Comparison of ENCODE assay signal across 8 mouse cellular contexts in the genomic region with DNA sequence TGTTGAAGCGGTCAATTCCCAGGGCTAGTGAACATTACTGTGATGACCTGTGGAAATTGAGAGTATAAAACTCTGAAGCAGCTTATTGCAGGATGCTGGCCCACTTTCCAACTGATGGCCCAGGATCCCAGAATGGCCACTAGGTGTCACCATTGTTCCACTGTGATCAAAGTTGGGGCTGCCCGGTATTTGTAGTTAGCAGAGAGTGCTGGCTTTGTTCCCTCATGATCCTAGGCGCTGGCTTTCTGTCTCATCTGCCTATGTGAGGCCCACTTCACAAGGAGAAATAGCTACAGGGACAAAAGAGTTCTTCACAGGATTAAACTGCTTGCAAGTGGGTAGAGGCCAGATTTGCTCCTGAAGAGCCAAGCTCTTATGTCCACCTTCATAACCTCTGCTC. TPM values are rescaled to one million over a fixed set of nuclear protein-coding genes. Genes with fewer than 3 reads are reported as not detected.
DNase-seq lines count a peak whose midpoint lies in the region; ATAC-seq lines count a peak whose summit lies in the region.

No protein-coding gene starts in this region.

- peak; percentile 91 for ATAC-seq in common myeloid progenitor, adult 5-6 weeks (replicated peaks; ENCODE audit: low read depth, poor library complexity, severe bottlenecking)
- peak; percentile 92 for ATAC-seq in inflammation-experienced regulatory T-cells, adult 6 months
- peak; percentile 89 for ATAC-seq in megakaryocyte-erythroid progenitor cell, adult 5-6 weeks (replicated peaks; ENCODE audit: low FRiP score, low TSS enrichment, poor library complexity, severe bottlenecking)

- DNase-seq in adipocyte (ENCODE audit: low spot score): peak; percentile 87
- DNase-seq in gastrocnemius, postnatal 10 days: peak; percentile 77
- DNase-seq in left cerebral cortex, adult 8-10 months (ENCODE audit: low spot score in 2 of 2): peak; percentile 46 to 65
- DNase-seq in right cerebral cortex, postnatal 14 days: peak; percentile 71
- peak; percentile 69 to 83 for DNase-seq in urinary bladder, postnatal 36 days (ENCODE audit: low spot score in 2 of 2)

RNA-seq across cellular contexts. Expression of a gene that starts 7.0 kb away (rescaled TPM):
- 16.2 and 32.3 TPM in 2 replicates for total RNA-seq in common myeloid progenitor, adult 5-6 weeks (2017)
- total RNA-seq in gastrocnemius, postnatal 10 days (2021): 10 to 100 TPM in 1 of 2 experiments, 1 to 10 TPM in 1; 8.8 to 10.7 TPM
- 10 to 100 TPM in 1 of 3 experiments, 1 to 10 TPM in 2; 3.7 to 34.5 (median 6.7) TPM for polyA plus RNA-seq in inflammation-experienced regulatory T-cells, adult 6 months (2017; shearing (Covaris generic))
- 10 to 100 TPM; 24.4 to 29.1 (median 25.8) TPM for total RNA-seq in left cerebral cortex, adult 8-10 months (2022)
- total RNA-seq in megakaryocyte-erythroid progenitor cell, adult 5-6 weeks (2014; fragmentation: Nextera tagmentation): 29.6 and 48.0 TPM in 2 replicates
- 15.4 and 26.2 TPM in 2 replicates for total RNA-seq in megakaryocyte-erythroid progenitor cell, adult 5-6 weeks (2017)

RNA-seq across cellular contexts. Expression of a gene that starts 17.9 kb away (rescaled TPM):
- total RNA-seq in common myeloid progenitor, adult 5-6 weeks (2017): not detected in 2 replicates
- under 1 TPM; 0.63 to 0.97 TPM for total RNA-seq in gastrocnemius, postnatal 10 days (2021)
- polyA plus RNA-seq in inflammation-experienced regulatory T-cells, adult 6 months (2017; shearing (Covaris generic)): under 1 TPM in 1 of 3 experiments, not detected in 2; 0.73 TPM
- total RNA-seq in left cerebral cortex, adult 8-10 months (2022): 10 to 100 TPM in 3 of 4 experiments, 1 to 10 TPM in 1; 8.3 to 14.0 (median 11.0) TPM
- total RNA-seq in megakaryocyte-erythroid progenitor cell, adult 5-6 weeks (2014; fragmentation: Nextera tagmentation): not detected in 2 replicates
- not detected in 2 replicates for total RNA-seq in megakaryocyte-erythroid progenitor cell, adult 5-6 weeks (2017)

RNA-seq across cellular contexts. Expression of a gene that starts 22.1 kb away (rescaled TPM):
- 47.9 and 56.8 TPM in 2 replicates for total RNA-seq in common myeloid progenitor, adult 5-6 weeks (2017)
- 10 to 100 TPM; 27.1 to 31.3 TPM for total RNA-seq in gastrocnemius, postnatal 10 days (2021)
- polyA plus RNA-seq in inflammation-experienced regulatory T-cells, adult 6 months (2017; shearing (Covaris generic)): 10 to 100 TPM; 37.7 to 56.0 (median 53.5) TPM
- total RNA-seq in left cerebral cortex, adult 8-10 months (2022): 10 to 100 TPM; 36.0 to 43.8 (median 40.9) TPM
- total RNA-seq in megakaryocyte-erythroid progenitor cell, adult 5-6 weeks (2014; fragmentation: Nextera tagmentation): 59.1 and 67.1 TPM in 2 replicates
- total RNA-seq in megakaryocyte-erythroid progenitor cell, adult 5-6 weeks (2017): 35.3 and 42.4 TPM in 2 replicates

RNA-seq across cellular contexts. Expression of a gene that starts 40.5 kb away (rescaled TPM):
- total RNA-seq in common myeloid progenitor, adult 5-6 weeks (2017): 19.1 and 22.9 TPM in 2 replicates
- total RNA-seq in gastrocnemius, postnatal 10 days (2021): 10 to 100 TPM; 36.3 to 39.5 TPM
- polyA plus RNA-seq in inflammation-experienced regulatory T-cells, adult 6 months (2017; shearing (Covaris generic)): 10 to 100 TPM; 24.4 to 29.2 (median 26.3) TPM
- total RNA-seq in left cerebral cortex, adult 8-10 months (2022): 10 to 100 TPM; 55.8 to 62.6 (median 58.1) TPM
- total RNA-seq in megakaryocyte-erythroid progenitor cell, adult 5-6 weeks (2014; fragmentation: Nextera tagmentation): 27.6 and 28.1 TPM in 2 replicates
- 20.3 and 25.6 TPM in 2 replicates for total RNA-seq in megakaryocyte-erythroid progenitor cell, adult 5-6 weeks (2017)

RNA-seq across cellular contexts. Expression of a gene that starts 44.8 kb away (rescaled TPM):
- 11.9 and 12.1 TPM in 2 replicates for total RNA-seq in common myeloid progenitor, adult 5-6 weeks (2017)
- total RNA-seq in gastrocnemius, postnatal 10 days (2021): 10 to 100 TPM; 23.2 to 26.5 TPM
- polyA plus RNA-seq in inflammation-experienced regulatory T-cells, adult 6 months (2017; shearing (Covaris generic)): 10 to 100 TPM; 13.0 to 18.4 (median 14.2) TPM
- 10 to 100 TPM; 51.7 to 61.3 (median 59.2) TPM for total RNA-seq in left cerebral cortex, adult 8-10 months (2022)
- 10.3 and 15.8 TPM in 2 replicates for total RNA-seq in megakaryocyte-erythroid progenitor cell, adult 5-6 weeks (2014; fragmentation: Nextera tagmentation)
- total RNA-seq in megakaryocyte-erythroid progenitor cell, adult 5-6 weeks (2017): 8.0 and 16.8 TPM in 2 replicates

Comparison
In these comparisons a context has a peak if more than half of its experiments do, and no peak if none do; other contexts are left out.
1. Peak in every context shown above with its lines: DNase-seq and ATAC-seq.